Mouse (Mus musculus): ENCODE data around the gene Epsti1. TPM values are rescaled to one million over a fixed set of nuclear protein-coding genes. Genes with fewer than 3 reads are reported as not detected.

The Epsti1 gene
- not detected in 2 replicates for polyA plus RNA-seq (2012; ENCODE audit: insufficient read depth, insufficient read length, low replicate concordance, missing spikeins)

- WGBS, result 80% methylated on average over 15 of the region's 15 CpGs
- H3K4me1 ChIP-seq (ENCODE audit: control insufficient read depth, insufficient read depth, low read length), result peaks cover 4% of the 10 kb centered on the region; the same call in 1 of the 2 replicates
- no peak within 1 kb of the TSS for H3K27ac ChIP-seq (ENCODE audit: insufficient read depth, low read depth, low read length)
- H3K4me3 ChIP-seq (ENCODE audit: insufficient read depth, low read depth, low read length), result peak within 1 kb of the TSS; percentile 6; the same call in 1 of the 2 replicates
- TF ChIP-seq POLR2A (IDR thresholded peaks at IDR 0.05; ENCODE audit: insufficient read depth, low read depth, low read length), result no peak
- no peak for TF ChIP-seq CTCF (IDR thresholded peaks at IDR 0.05; ENCODE audit: insufficient read depth, low read depth, low read length)
Measured at GRCm38 (mm10) chr14:77904171-77904762, at the start of gene Epsti1. Epsti1 (plus strand) TSS chr14:77904239.

DNA sequence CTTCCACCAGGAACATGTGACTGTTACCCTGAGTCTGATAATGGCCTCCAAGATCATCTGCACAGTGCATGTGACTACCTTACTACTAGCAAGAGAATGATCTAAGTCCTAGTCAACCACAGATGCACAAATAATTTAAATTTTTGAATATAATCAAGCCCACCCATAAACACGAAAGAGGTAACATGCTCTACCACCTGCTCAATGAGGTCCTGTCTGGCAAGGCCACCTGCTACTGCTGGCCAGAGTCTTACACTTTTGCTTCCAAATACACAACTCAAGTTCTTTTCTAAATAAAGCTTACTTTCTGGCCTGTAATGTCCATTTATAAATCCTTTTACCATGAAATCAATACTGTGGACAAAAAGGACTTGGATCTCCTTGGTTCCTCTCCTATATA lies 44.1 kb upstream of the Epsti1 start:
- TF ChIP-seq POLR2A (IDR thresholded peaks at IDR 0.05; ENCODE audit: insufficient read depth, low read depth, low read length) (no peak), CTCF (IDR thresholded peaks at IDR 0.05; ENCODE audit: insufficient read depth, low read depth, low read length) (no peak)
- 84% methylated on average over 1 of the region's 1 CpGs for WGBS
- no peaks in the 10 kb centered on the region for H3K4me1 ChIP-seq (ENCODE audit: control insufficient read depth, insufficient read depth, low read length)
- H3K4me3 ChIP-seq (ENCODE audit: insufficient read depth, low read depth, low read length), result no peak overlapping the region
- no peak overlapping the region for H3K27ac ChIP-seq (ENCODE audit: insufficient read depth, low read depth, low read length)

DNA sequence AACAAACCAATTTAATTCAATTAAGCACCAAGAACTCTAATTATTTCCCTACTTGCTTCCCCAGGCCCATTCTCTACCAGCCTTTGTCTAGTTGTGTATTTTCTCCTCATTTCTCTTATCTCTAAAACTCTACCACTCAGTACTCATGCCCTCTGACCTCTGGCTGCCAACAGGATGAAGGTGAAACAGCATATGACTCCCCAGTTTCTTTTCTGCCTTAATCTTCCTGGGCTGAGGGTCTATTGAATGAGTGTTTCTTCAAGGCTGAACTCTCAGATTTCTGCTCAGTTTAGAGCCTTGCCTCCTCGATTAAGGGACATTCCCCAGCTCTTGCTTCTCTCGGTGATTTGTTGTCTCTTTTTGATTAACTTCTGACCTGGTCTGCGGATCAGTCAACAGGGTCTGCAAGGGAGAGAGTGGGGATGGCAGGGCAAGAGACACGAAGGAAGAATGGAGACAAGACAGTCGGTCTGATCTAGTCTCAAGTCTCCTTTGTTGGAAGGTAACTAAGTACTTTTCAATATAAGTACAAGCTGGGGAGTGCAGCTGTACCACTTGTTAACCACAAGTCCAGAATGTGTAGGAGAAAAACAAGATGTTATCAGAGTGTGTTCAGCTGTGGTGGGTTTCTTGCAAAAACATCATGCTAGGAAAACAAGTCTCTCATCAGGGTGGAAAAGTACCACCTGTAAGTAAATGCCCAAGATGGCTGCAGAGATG lies 43.0 kb upstream of the Epsti1 start:
- TF ChIP-seq CTCF (IDR thresholded peaks at IDR 0.05; ENCODE audit: insufficient read depth, low read depth, low read length) (no peak), POLR2A (IDR thresholded peaks at IDR 0.05; ENCODE audit: insufficient read depth, low read depth, low read length) (no peak)
- WGBS, result 83% methylated on average over 5 of the region's 5 CpGs
- H3K4me1 ChIP-seq (ENCODE audit: control insufficient read depth, insufficient read depth, low read length), result no peaks in the 10 kb centered on the region
- no peak overlapping the region for H3K27ac ChIP-seq (ENCODE audit: insufficient read depth, low read depth, low read length)
- H3K4me3 ChIP-seq (ENCODE audit: insufficient read depth, low read depth, low read length), result no peak overlapping the region

DNA sequence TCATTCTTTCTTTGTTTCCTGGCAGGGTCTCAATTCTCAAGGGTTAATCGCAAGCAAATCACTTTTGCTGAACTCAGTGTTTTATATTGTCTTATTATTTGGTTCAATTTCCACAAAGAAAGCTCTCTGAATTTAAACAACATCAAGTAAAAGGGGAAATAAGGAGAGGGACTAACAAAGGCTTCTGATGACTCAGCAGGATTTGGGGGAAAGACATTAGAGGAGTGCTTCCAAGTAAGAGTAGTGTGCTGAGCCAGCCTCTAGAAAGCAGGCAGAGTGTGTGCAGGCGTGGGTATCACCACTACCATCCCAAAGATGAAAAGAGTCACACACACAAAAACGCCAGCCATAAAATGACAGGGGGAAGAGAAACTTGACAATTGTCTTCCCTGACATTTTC lies 40.0 kb upstream of the Epsti1 start:
- no peaks in the 10 kb centered on the region for H3K4me1 ChIP-seq (ENCODE audit: control insufficient read depth, insufficient read depth, low read length)
- no peak overlapping the region for H3K4me3 ChIP-seq (ENCODE audit: insufficient read depth, low read depth, low read length)
- no peak for TF ChIP-seq CTCF (IDR thresholded peaks at IDR 0.05; ENCODE audit: insufficient read depth, low read depth, low read length)
- no peak for TF ChIP-seq POLR2A (IDR thresholded peaks at IDR 0.05; ENCODE audit: insufficient read depth, low read depth, low read length)
- H3K27ac ChIP-seq (ENCODE audit: insufficient read depth, low read depth, low read length), result no peak overlapping the region
- 62% methylated on average over 3 of the region's 3 CpGs for WGBS

- Histone ChIP-seq H3K27ac (ENCODE audit: insufficient read depth, low read depth, low read length) (no peak overlapping the region), H3K4me3 (ENCODE audit: insufficient read depth, low read depth, low read length) (no peak overlapping the region), H3K4me1 (ENCODE audit: control insufficient read depth, insufficient read depth, low read length) (no peaks in the 10 kb centered on the region)
- TF ChIP-seq POLR2A (IDR thresholded peaks at IDR 0.05; ENCODE audit: insufficient read depth, low read depth, low read length) (no peak), CTCF (IDR thresholded peaks at IDR 0.05; ENCODE audit: insufficient read depth, low read depth, low read length) (no peak)
- 89% methylated on average over 6 of the region's 6 CpGs for WGBS
Measured at GRCm38 (mm10) chr14:77864510-77864909, 39.5 kb upstream of the Epsti1 start.

- no peak for TF ChIP-seq POLR2A (IDR thresholded peaks at IDR 0.05; ENCODE audit: insufficient read depth, low read depth, low read length)
- no peak for TF ChIP-seq CTCF (IDR thresholded peaks at IDR 0.05; ENCODE audit: insufficient read depth, low read depth, low read length)
- H3K4me3 ChIP-seq (ENCODE audit: insufficient read depth, low read depth, low read length), result no peak overlapping the region
- H3K27ac ChIP-seq (ENCODE audit: insufficient read depth, low read depth, low read length), result no peak overlapping the region
- 84% methylated on average over 5 of the region's 5 CpGs for WGBS
- no peaks in the 10 kb centered on the region for H3K4me1 ChIP-seq (ENCODE audit: control insufficient read depth, insufficient read depth, low read length)
Measured at GRCm38 (mm10) chr14:77867601-77868000, 36.4 kb upstream of the Epsti1 start.

- 93% methylated on average over 3 of the region's 3 CpGs for WGBS
- Histone ChIP-seq H3K27ac (ENCODE audit: insufficient read depth, low read depth, low read length) (no peak overlapping the region), H3K4me3 (ENCODE audit: insufficient read depth, low read depth, low read length) (no peak overlapping the region), H3K4me1 (ENCODE audit: control insufficient read depth, insufficient read depth, low read length) (0 out of 2 replicates have a peak, but pooled peaks cover 3% of the 10 kb centered on the region)
- TF ChIP-seq POLR2A (IDR thresholded peaks at IDR 0.05; ENCODE audit: insufficient read depth, low read depth, low read length) (no peak), CTCF (IDR thresholded peaks at IDR 0.05; ENCODE audit: insufficient read depth, low read depth, low read length) (no peak)
Measured at GRCm38 (mm10) chr14:77870926-77871325, 33.1 kb upstream of the Epsti1 start.

GRCm38 (mm10) chr14:77871380-77871975 lies 32.6 kb upstream of the Epsti1 start:
- 90% methylated on average over 6 of the region's 6 CpGs for WGBS
- no peak overlapping the region for H3K27ac ChIP-seq (ENCODE audit: insufficient read depth, low read depth, low read length)
- no peak for TF ChIP-seq CTCF (IDR thresholded peaks at IDR 0.05; ENCODE audit: insufficient read depth, low read depth, low read length)
- TF ChIP-seq POLR2A (IDR thresholded peaks at IDR 0.05; ENCODE audit: insufficient read depth, low read depth, low read length), result no peak
- no peak overlapping the region for H3K4me3 ChIP-seq (ENCODE audit: insufficient read depth, low read depth, low read length)
- H3K4me1 ChIP-seq (ENCODE audit: control insufficient read depth, insufficient read depth, low read length), result 0 out of 2 replicates have a peak, but pooled peaks cover 3% of the 10 kb centered on the region

Measured in olfactory bulb, adult 2 months (tissue).